Mouse (Mus musculus) forebrain, embryonic 13.5 days (tissue): Measurements from ENCODE around the gene Gm28308. TPM values are rescaled to one million over a fixed set of nuclear protein-coding genes. Genes with fewer than 3 reads are reported as not detected.
A peak's percentile ranks its signal among the peaks of the same experiment; 100 is the strongest.

ENCODE experiments used
- ATAC-seq: fragments of 200-750 bp; cut with Nextera tagmentation; 2 replicates; pipeline ENCODE4 v1.8.0; 2017
- H3K27ac ChIP-seq: fragments of 300-500 bp; sonication (generic); 2 replicates; pipeline ENCODE4 v1.5.1; 2015; ENCODE audit warnings: inconsistent platforms, mild to moderate bottlenecking, moderate library complexity
- H3K27me3 ChIP-seq: fragments of 300-500 bp; sonication (generic); 2 replicates; pipeline ENCODE4 v1.6.1; 2015; ENCODE audit warnings: mild to moderate bottlenecking, inconsistent platforms
- H3K36me3 ChIP-seq: fragments of 300-500 bp; sonication (generic); 2 replicates; pipeline ENCODE4 v1.6.1; 2015; ENCODE audit warnings: mild to moderate bottlenecking, inconsistent platforms; ENCODE audit not compliant: poor library complexity, severe bottlenecking
- H3K4me1 ChIP-seq: fragments of 300-500 bp; sonication (generic); 2 replicates; pipeline ENCODE4 v1.6.1; 2015; ENCODE audit warnings: inconsistent platforms
- H3K4me2 ChIP-seq: fragments of 300-500 bp; sonication (generic); 2 replicates; pipeline ENCODE4 v1.6.1; 2015; ENCODE audit warnings: inconsistent platforms, mild to moderate bottlenecking, moderate library complexity
- H3K4me3 ChIP-seq: fragments of 300-500 bp; sonication (generic); 2 replicates; pipeline ENCODE4 v1.5.1; 2015; ENCODE audit warnings: mild to moderate bottlenecking, inconsistent platforms
- H3K9ac ChIP-seq: fragments of 300-500 bp; sonication (generic); 2 replicates; pipeline ENCODE4 v1.6.1; 2015; ENCODE audit warnings: mild to moderate bottlenecking, inconsistent platforms
- H3K9me3 ChIP-seq: fragments of 300-500 bp; sonication (generic); replicated peaks from 2 replicates; pipeline ENCODE4 v1.6.1; 2016; ENCODE audit warnings: inconsistent platforms
- WGBS: fragments of 180-500 bp; shearing (Covaris S2); methylation state at CpG from one replicate; pipeline ENCODE4 v1.1.7; 2015; 5-methylcytosine and 5-hydroxymethylcytosine counted together
- polyA plus RNA-seq: library from polyadenylated mRNA; unstranded; fragments of >200 nt; fragmentation: Nextera tagmentation; extraction: Ambion mirVana; gene quantifications from 2 replicates; pipeline ENCODE4 v1.2.1, GENCODE M21; 2015

The Gm28308 gene
- polyA plus RNA-seq, 1 experiment from 2014 or later = not detected

GRCm38 (mm10) chr6:52203121-52203370, 10.1 kb downstream of the Gm28308 start:
- Histone ChIP-seq H3K36me3 (no peaks in the 10 kb centered on the region), H3K4me1 (peaks cover 13% of the 10 kb centered on the region), H3K9me3 (no peaks in the 10 kb centered on the region), H3K27me3 (peaks cover 100% of the 10 kb centered on the region), H3K9ac (no peak overlapping the region), H3K27ac (no peak overlapping the region), H3K4me2 (no peak overlapping the region), H3K4me3 (no peak overlapping the region)
- WGBS = under 1% methylated on average over 10 of the region's 10 CpGs
- no peak for ATAC-seq

- Histone ChIP-seq H3K9ac (no peak overlapping the region), H3K4me3 (no peak overlapping the region), H3K4me2 (no peak overlapping the region), H3K27me3 (peaks cover 100% of the 10 kb centered on the region), H3K36me3 (no peaks in the 10 kb centered on the region), H3K9me3 (no peaks in the 10 kb centered on the region), H3K27ac (no peak overlapping the region), H3K4me1 (peaks cover 13% of the 10 kb centered on the region)
- 1% methylated on average over 22 of the region's 22 CpGs for WGBS
- no peak for ATAC-seq
These were observed 10.6 kb downstream of the Gm28308 start for GRCm38 (mm10) chr6:52202362-52203120.

GRCm38 (mm10) chr6:52201269-52201668, 11.9 kb downstream of the Gm28308 start:
- Histone ChIP-seq H3K27ac (no peak overlapping the region), H3K9ac (no peak overlapping the region), H3K9me3 (no peaks in the 10 kb centered on the region), H3K27me3 (peaks cover 100% of the 10 kb centered on the region), H3K36me3 (no peaks in the 10 kb centered on the region), H3K4me3 (no peak overlapping the region), H3K4me2 (no peak overlapping the region), H3K4me1 (peaks cover 13% of the 10 kb centered on the region)
- no peak for ATAC-seq
- 4% methylated on average over 1 of the region's 1 CpGs for WGBS

- ATAC-seq = no peak
- H3K36me3 ChIP-seq = no peaks in the 10 kb centered on the region
- H3K4me2 ChIP-seq = no peak overlapping the region
- WGBS = 5% methylated on average over 10 of the region's 10 CpGs
- H3K27ac ChIP-seq = no peak overlapping the region
- peaks cover 100% of the 10 kb centered on the region for H3K27me3 ChIP-seq
- no peaks in the 10 kb centered on the region for H3K9me3 ChIP-seq
- H3K9ac ChIP-seq = no peak overlapping the region
- no peak overlapping the region for H3K4me3 ChIP-seq
- H3K4me1 ChIP-seq = peaks cover 13% of the 10 kb centered on the region
These were observed 12.3 kb downstream of the Gm28308 start for GRCm38 (mm10) chr6:52200751-52201250.

GRCm38 (mm10) chr6:52200073-52200750, 12.9 kb downstream of the Gm28308 start:
- ATAC-seq = no peak
- under 1% methylated on average over 30 of the region's 30 CpGs for WGBS
- no peak overlapping the region for H3K4me3 ChIP-seq
- H3K36me3 ChIP-seq = no peaks in the 10 kb centered on the region
- H3K27me3 ChIP-seq = peaks cover 100% of the 10 kb centered on the region
- H3K4me2 ChIP-seq = no peak overlapping the region
- H3K9me3 ChIP-seq = no peaks in the 10 kb centered on the region
- H3K27ac ChIP-seq = no peak overlapping the region
- peaks cover 13% of the 10 kb centered on the region for H3K4me1 ChIP-seq
- no peak overlapping the region for H3K9ac ChIP-seq

GRCm38 (mm10) chr6:52197271-52197670, 15.9 kb downstream of the Gm28308 start:
- 1% methylated on average over 10 of the region's 10 CpGs for WGBS
- H3K27ac ChIP-seq = no peak overlapping the region

GRCm38 (mm10) chr6:52196811-52197210, 16.3 kb downstream of the Gm28308 start:
- H3K27ac ChIP-seq = no peak overlapping the region
- no peaks in the 10 kb centered on the region for H3K9me3 ChIP-seq
- H3K4me2 ChIP-seq = no peak overlapping the region
- WGBS = 3% methylated on average over 9 of the region's 9 CpGs
- peaks cover 100% of the 10 kb centered on the region for H3K27me3 ChIP-seq
- no peaks in the 10 kb centered on the region for H3K36me3 ChIP-seq
- ATAC-seq = no peak
- no peak overlapping the region for H3K4me3 ChIP-seq
- H3K9ac ChIP-seq = no peak overlapping the region
- H3K4me1 ChIP-seq = 0 out of 2 replicates have a peak, but pooled peaks cover 4% of the 10 kb centered on the region

More at GRCm38 (mm10) chr6:52197271-52197670, 15.9 kb downstream of the Gm28308 start:
- H3K9ac ChIP-seq = no peak overlapping the region
- peaks cover 100% of the 10 kb centered on the region for H3K27me3 ChIP-seq
- ATAC-seq = no peak
- H3K4me2 ChIP-seq = no peak overlapping the region
- no peaks in the 10 kb centered on the region for H3K36me3 ChIP-seq
- H3K9me3 ChIP-seq = no peaks in the 10 kb centered on the region
- no peaks in the 10 kb centered on the region for H3K4me1 ChIP-seq
- no peak overlapping the region for H3K4me3 ChIP-seq

GRCm38 (mm10) chr6:52194690-52195089, 18.4 kb downstream of the Gm28308 start:
- WGBS = 4% methylated on average over 10 of the region's 10 CpGs
- Histone ChIP-seq H3K36me3 (no peaks in the 10 kb centered on the region), H3K27me3 (peaks cover 100% of the 10 kb centered on the region), H3K4me1 (peaks cover 11% of the 10 kb centered on the region), H3K9me3 (no peaks in the 10 kb centered on the region), H3K4me3 (no peak overlapping the region), H3K27ac (no peak overlapping the region), H3K4me2 (no peak overlapping the region), H3K9ac (no peak overlapping the region)
- no peak for ATAC-seq

- peak; percentile 65 for ATAC-seq
- Histone ChIP-seq H3K27me3 (peaks cover 100% of the 10 kb centered on the region), H3K9me3 (no peaks in the 10 kb centered on the region), H3K9ac (no peak overlapping the region), H3K4me2 (peak overlapping the region; percentile 61), H3K27ac (no peak overlapping the region), H3K36me3 (no peaks in the 10 kb centered on the region), H3K4me1 (peaks cover 11% of the 10 kb centered on the region), H3K4me3 (peak overlapping the region; percentile 36)
- 1% methylated on average over 43 of the region's 55 CpGs for WGBS
These were observed 21.1 kb downstream of the Gm28308 start for GRCm38 (mm10) chr6:52191860-52192550.

- H3K9me3 ChIP-seq = no peaks in the 10 kb centered on the region
- WGBS = 1% methylated on average over 91 of the region's 102 CpGs
- H3K4me3 ChIP-seq = peak within 1 kb of the TSS; percentile 36
- no peak within 1 kb of the TSS for H3K27ac ChIP-seq
- H3K27me3 ChIP-seq = peaks cover 100% of the 10 kb centered on the region
- H3K4me1 ChIP-seq = peaks cover 11% of the 10 kb centered on the region
- no peak within 1 kb of the TSS for H3K9ac ChIP-seq
- H3K36me3 ChIP-seq = no peaks in the 10 kb centered on the region
- ATAC-seq = 0 out of 2 replicates have a peak, but pooled peaks have one; percentile 6
- H3K4me2 ChIP-seq = peak within 1 kb of the TSS; percentile 61
These were observed 22.0 kb downstream of the Gm28308 start, which contains the start of gene Hoxa4 for GRCm38 (mm10) chr6:52190906-52191810. TSS of gene Hoxa4 (minus strand) at chr6:52191753.

GRCm38 (mm10) chr6:52190410-52190809, 22.7 kb downstream of the Gm28308 start:
- no peak overlapping the region for H3K9ac ChIP-seq
- ATAC-seq = no peak
- H3K4me1 ChIP-seq = peaks cover 11% of the 10 kb centered on the region
- no peaks in the 10 kb centered on the region for H3K9me3 ChIP-seq
- WGBS = under 1% methylated on average over 23 of the region's 23 CpGs
- H3K4me2 ChIP-seq = no peak overlapping the region
- H3K27me3 ChIP-seq = peaks cover 100% of the 10 kb centered on the region
- no peak overlapping the region for H3K4me3 ChIP-seq
- H3K27ac ChIP-seq = no peak overlapping the region
- H3K36me3 ChIP-seq = no peaks in the 10 kb centered on the region
